Comparison of ENCODE assay signal across 11 mouse cellular contexts in genomic region chr10:111784065-111784853, GRCm38 (mm10).
DNase-seq lines count a peak whose midpoint lies in the region; ATAC-seq and TF ChIP-seq lines count a peak whose summit lies in the region.
"Had no signal": no experiment of that assay in that cellular context is flagged by ENCODE, and none has a peak within 500 bp of the region (broad histone marks: within the 10 kb centered on the region; RNA-seq: fewer than 3 reads in every experiment).

No protein-coding gene starts in this region.

- H3K4me1 ChIP-seq in kidney, embryonic 14.5 days (ENCODE audit: control insufficient read depth, insufficient read depth, low read length) = no peaks in the 10 kb centered on the region
- H3K4me1 ChIP-seq in embryonic facial prominence, embryonic 14.5 days (ENCODE audit: control insufficient read depth, insufficient read depth, low read length) = peaks cover 22% of the 10 kb centered on the region
- no peaks in the 10 kb centered on the region for H3K4me1 ChIP-seq in hindbrain, postnatal 0 days (ENCODE audit: insufficient read depth, low read length)
- H3K4me1 ChIP-seq: liver, embryonic 15.5 days had no signal

- H3K9ac ChIP-seq in kidney, embryonic 14.5 days (ENCODE audit: low read depth, low read length) = no peak overlapping the region
- H3K9ac ChIP-seq in embryonic facial prominence, embryonic 14.5 days (ENCODE audit: low read depth, low read length) = no peak overlapping the region
- no peak overlapping the region for H3K9ac ChIP-seq in hindbrain, postnatal 0 days (replicated peaks; ENCODE audit: low read length)
- H3K9ac ChIP-seq: liver, embryonic 15.5 days had no signal

- DNase-seq in kidney, postnatal 4 days = no peak
- peak; percentile 72 for DNase-seq in embryonic facial prominence, embryonic 14.5 days (ENCODE audit: low spot score)
- DNase-seq in hindbrain, postnatal 0 days (ENCODE audit: low spot score) = peak; percentile 37
- DNase-seq in skeletal muscle tissue, adult 2 months (ENCODE audit: low read depth, low spot score) = peak; percentile 54
- DNase-seq in kidney, postnatal 25 days = no peak
- no peak for DNase-seq in right cerebral cortex, postnatal 14 days
- DNase-seq: thymus, postnatal 36 days had no signal

- H3K4me2 ChIP-seq in kidney, embryonic 14.5 days (replicated peaks; ENCODE audit: low read depth, low read length) = no peak overlapping the region
- no peak overlapping the region for H3K4me2 ChIP-seq in embryonic facial prominence, embryonic 14.5 days (ENCODE audit: low read depth, low read length)
- H3K4me2 ChIP-seq in hindbrain, postnatal 0 days (ENCODE audit: low read depth, low read length) = no peak overlapping the region
- H3K4me2 ChIP-seq: liver, embryonic 15.5 days had no signal

- TF ChIP-seq CTCF in hindbrain, postnatal 0 days (IDR thresholded peaks at IDR 0.05; ENCODE audit: low read depth) = no peak

- H3K4me3 ChIP-seq in kidney, embryonic 14.5 days (ENCODE audit: low read length) = no peak overlapping the region
- no peak overlapping the region for H3K4me3 ChIP-seq in embryonic facial prominence, embryonic 14.5 days (ENCODE audit: low read depth, low read length)
- H3K4me3 ChIP-seq in hindbrain, postnatal 0 days (ENCODE audit: low read length) = no peak overlapping the region
- H3K4me3 ChIP-seq: liver, embryonic 15.5 days; myocyte had no signal

- no peaks in the 10 kb centered on the region for H3K36me3 ChIP-seq in kidney, embryonic 14.5 days (ENCODE audit: control insufficient read depth, insufficient read depth, low read length)
- H3K36me3 ChIP-seq in embryonic facial prominence, embryonic 14.5 days (ENCODE audit: control insufficient read depth, insufficient read depth, low read length) = no peaks in the 10 kb centered on the region
- no peaks in the 10 kb centered on the region for H3K36me3 ChIP-seq in hindbrain, postnatal 0 days (ENCODE audit: insufficient read depth, low read length)
- H3K36me3 ChIP-seq: liver, embryonic 15.5 days had no signal

- H3K27me3 ChIP-seq in kidney, embryonic 14.5 days (ENCODE audit: control insufficient read depth, insufficient read depth, low read length) = no peaks in the 10 kb centered on the region
- H3K27me3 ChIP-seq in embryonic facial prominence, embryonic 14.5 days (replicated peaks; ENCODE audit: control insufficient read depth, insufficient read depth, low read length) = no peaks in the 10 kb centered on the region
- no peaks in the 10 kb centered on the region for H3K27me3 ChIP-seq in hindbrain, postnatal 0 days (ENCODE audit: insufficient read depth, low read length)
- H3K27me3 ChIP-seq: liver, embryonic 15.5 days had no signal

- ATAC-seq in kidney, embryonic 14.5 days (ENCODE audit: low FRiP score, low TSS enrichment) = 0 out of 2 replicates have a peak, but pooled peaks have one; percentile 20
- peak; percentile 27; the same call in 1 of the 2 replicates for ATAC-seq in embryonic facial prominence, embryonic 14.5 days (ENCODE audit: low read depth)
- ATAC-seq in hindbrain, postnatal 0 days = no peak
- ATAC-seq: inflammation-experienced regulatory T-cells, adult 6 months had no signal

- no peaks in the 10 kb centered on the region for H3K9me3 ChIP-seq in kidney, embryonic 14.5 days (ENCODE audit: control insufficient read depth, low read length)
- no peaks in the 10 kb centered on the region for H3K9me3 ChIP-seq in embryonic facial prominence, embryonic 14.5 days (ENCODE audit: control insufficient read depth, low read length)
- H3K9me3 ChIP-seq in hindbrain, postnatal 0 days (ENCODE audit: low read length) = no peaks in the 10 kb centered on the region
- H3K9me3 ChIP-seq: liver, embryonic 15.5 days had no signal

- no peak overlapping the region for H3K27ac ChIP-seq in kidney, embryonic 14.5 days (ENCODE audit: low read depth, low read length)
- no peak overlapping the region for H3K27ac ChIP-seq in embryonic facial prominence, embryonic 14.5 days (replicated peaks; ENCODE audit: low read depth, low read length)
- no peak overlapping the region for H3K27ac ChIP-seq in hindbrain, postnatal 0 days
- H3K27ac ChIP-seq: liver, embryonic 15.5 days had no signal

- 63% methylated on average over 12 of the region's 12 CpGs for WGBS in kidney, embryonic 14.5 days
- WGBS in embryonic facial prominence, embryonic 14.5 days = 30% methylated on average over 12 of the region's 12 CpGs
- 46% methylated on average over 12 of the region's 12 CpGs for WGBS in hindbrain, postnatal 0 days

Comparison
In these comparisons a context has a peak if more than half of its experiments do, and no peak if none do; other contexts are left out.
1. DNase-seq: peak in embryonic facial prominence, embryonic 14.5 days (single experiment), hindbrain, postnatal 0 days (single experiment) and skeletal muscle tissue, adult 2 months (single experiment); none in kidney, postnatal 4 days (0 of 2), kidney, postnatal 25 days (0 of 2) and right cerebral cortex, postnatal 14 days (single experiment).